Comparison of ENCODE assay signal across 22 mouse cellular contexts in the genomic region with DNA sequence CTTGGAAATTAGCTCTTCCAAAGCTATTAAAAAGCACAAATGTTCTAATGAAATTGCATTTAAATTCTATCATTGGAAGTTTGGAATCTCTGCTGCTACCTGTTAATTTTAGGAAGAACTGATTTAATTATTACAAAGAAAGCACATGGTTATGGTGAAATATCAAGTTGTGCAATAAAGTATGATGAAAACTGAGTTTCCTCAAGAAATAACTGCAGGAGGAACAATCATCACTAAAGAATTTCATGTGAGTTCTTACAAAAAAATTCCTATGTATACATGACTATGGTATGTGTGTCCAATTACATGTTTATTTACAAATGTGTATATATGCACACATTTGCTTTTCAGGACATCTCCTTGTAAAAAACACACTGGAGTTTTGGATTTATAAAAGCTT. TPM values are rescaled to one million over a fixed set of nuclear protein-coding genes. Genes with fewer than 3 reads are reported as not detected.
"Had no signal": no experiment of that assay in that cellular context is flagged by ENCODE, and none has a peak within 500 bp of the region (broad histone marks: within the 10 kb centered on the region; RNA-seq: fewer than 3 reads in every experiment).

No protein-coding gene starts in this region.

- DNase-seq: kidney, adult 11 months; kidney, adult 8-10 months; kidney, postnatal 10 days; kidney, postnatal 36 days; liver; lung, adult 18-20 months; lung, postnatal 14 days; midbrain, embryonic 14.5 days; thymus, adult 2 months; thymus, postnatal 14 days; thymus, postnatal 4 days had no signal

- H3K4me2 ChIP-seq: kidney, embryonic 15.5 days; limb, embryonic 13.5 days; liver, embryonic 12.5 days; liver, embryonic 15.5 days; lung, embryonic 15.5 days; midbrain, embryonic 11.5 days; neural tube, embryonic 13.5 days had no signal

- H3K9ac ChIP-seq: kidney, embryonic 15.5 days; limb, embryonic 13.5 days; liver, embryonic 12.5 days; liver, embryonic 15.5 days; lung, embryonic 15.5 days; neural tube, embryonic 13.5 days had no signal

- H3K36me3 ChIP-seq: kidney, embryonic 15.5 days; limb, embryonic 10.5 days; limb, embryonic 13.5 days; liver, embryonic 12.5 days; liver, embryonic 15.5 days; lung, embryonic 15.5 days; neural tube, embryonic 13.5 days had no signal

- H3K4me1 ChIP-seq: kidney, embryonic 15.5 days; limb, embryonic 10.5 days; limb, embryonic 13.5 days; liver, embryonic 12.5 days; liver, embryonic 15.5 days; lung, embryonic 15.5 days; neural tube, embryonic 13.5 days had no signal

- H3K27me3 ChIP-seq: kidney, embryonic 15.5 days; limb, embryonic 13.5 days; liver, embryonic 12.5 days; liver, embryonic 15.5 days; lung, embryonic 15.5 days; neural tube, embryonic 13.5 days had no signal

- H3K4me3 ChIP-seq: kidney, embryonic 15.5 days; limb, embryonic 10.5 days; limb, embryonic 13.5 days; liver, embryonic 12.5 days; liver, embryonic 15.5 days; lung, embryonic 15.5 days; neural tube, embryonic 13.5 days had no signal

- H3K27ac ChIP-seq: kidney, embryonic 15.5 days; limb, embryonic 10.5 days; limb, embryonic 13.5 days; liver, embryonic 12.5 days; liver, embryonic 15.5 days; lung, embryonic 15.5 days; neural tube, embryonic 13.5 days; stomach, postnatal 0 days had no signal

- H3K9me3 ChIP-seq: kidney, embryonic 15.5 days; limb, embryonic 10.5 days; limb, embryonic 13.5 days; liver, embryonic 12.5 days; liver, embryonic 15.5 days; lung, embryonic 15.5 days; neural tube, embryonic 13.5 days had no signal

- ATAC-seq: liver, embryonic 12.5 days had no signal

RNA-seq across cellular contexts. Expression of a gene that starts 17.1 kb away (rescaled TPM):
- total RNA-seq: layer of hippocampus, postnatal 25 days; midbrain, postnatal 0 days had no signal
- polyA plus RNA-seq: kidney, embryonic 15.5 days; limb, embryonic 10.5 days had no signal

RNA-seq across cellular contexts. Expression of a gene that starts 28.9 kb away (rescaled TPM):
- total RNA-seq: midbrain, postnatal 0 days had no signal
